Mouse (Mus musculus): Measurements from ENCODE around the gene Plcb1. TPM values are rescaled to one million over a fixed set of nuclear protein-coding genes. Genes with fewer than 3 reads are reported as not detected.

Plcb1 gene
- polyA plus RNA-seq, 1 experiment from 2014 or later: 5.2 TPM

DNA sequence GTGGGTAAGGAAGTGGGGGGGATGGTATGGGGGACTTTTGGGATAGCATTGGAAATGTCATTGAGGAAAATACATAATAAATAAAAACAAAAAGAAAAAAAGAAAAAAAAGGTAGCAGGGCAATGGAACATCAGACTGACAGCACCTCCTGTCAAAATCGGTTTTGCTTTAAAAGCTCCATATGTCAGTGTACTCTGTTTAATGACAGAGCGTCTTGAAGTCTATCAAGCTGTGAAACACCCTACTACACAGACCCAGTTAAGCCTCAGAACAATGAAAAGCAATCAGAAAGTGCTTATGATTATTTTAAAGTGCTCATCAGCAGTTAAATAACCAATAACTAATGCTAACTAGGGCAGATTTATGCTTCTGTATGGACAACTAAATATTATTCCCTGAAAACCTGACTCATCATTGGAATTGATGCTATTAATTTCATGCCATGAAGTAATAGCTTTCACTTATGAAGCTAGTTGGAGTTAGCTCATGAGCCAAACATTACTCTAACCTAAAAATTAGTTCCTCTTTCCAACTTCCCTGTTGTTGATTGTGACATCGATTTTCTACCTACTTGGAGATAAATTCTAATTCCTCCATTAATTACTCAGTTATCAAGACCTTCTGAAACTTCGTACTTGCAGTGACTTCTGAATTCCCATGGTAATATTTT lies 717.6 kb downstream of the Plcb1 start:
- Histone ChIP-seq H3K9ac (no peak overlapping the region), H3K4me1 (replicated peaks) (no peaks in the 10 kb centered on the region), H3K27me3 (no peaks in the 10 kb centered on the region), H3K27ac (no peak overlapping the region), H3K9me3 (replicated peaks) (no peaks in the 10 kb centered on the region), H3K4me3 (no peak overlapping the region), H3K4me2 (no peak overlapping the region), H3K36me3 (no peaks in the 10 kb centered on the region)
- no peak for ATAC-seq (replicated peaks; ENCODE audit: insufficient number of reproducible peaks, insufficient read depth, low FRiP score, low read depth)
- WGBS: 75% methylated on average over 4 of the region's 4 CpGs

DNA sequence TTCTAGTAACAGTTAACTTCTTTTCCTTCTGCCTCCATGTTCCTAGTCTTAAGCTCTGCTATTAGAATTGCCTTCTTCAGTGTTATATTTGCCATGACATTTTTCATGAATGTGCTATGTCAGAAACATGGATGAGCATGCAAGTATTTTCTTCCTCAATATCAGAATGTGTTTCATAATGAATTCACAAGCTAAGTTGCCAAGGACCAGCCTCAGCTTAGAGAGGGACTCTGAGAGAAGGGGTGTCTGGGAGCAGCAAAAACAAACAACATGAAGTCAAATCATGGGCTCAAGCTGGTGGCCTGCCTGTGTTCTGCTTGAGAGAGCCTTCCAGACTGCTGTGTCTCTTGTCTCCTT lies 718.1 kb downstream of the Plcb1 start:
- H3K9ac ChIP-seq: no peak overlapping the region

DNA sequence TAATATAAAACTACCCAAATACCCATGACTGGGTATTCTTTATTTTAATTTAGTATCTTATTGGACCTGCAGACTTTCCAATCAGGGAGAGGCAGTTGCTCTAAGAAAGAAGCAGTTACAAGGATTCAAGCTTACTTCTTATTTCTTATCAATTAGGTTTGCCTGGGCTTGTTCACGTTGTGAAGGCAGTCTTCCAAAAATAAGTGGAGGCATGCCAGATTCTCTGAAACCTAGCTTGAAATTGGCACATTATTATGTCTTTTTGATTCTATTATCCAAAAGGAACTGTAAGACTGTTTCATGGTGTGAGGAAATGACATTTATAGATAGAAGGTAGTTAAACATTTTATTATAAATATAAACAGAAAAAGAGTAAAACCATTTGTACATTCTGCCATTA lies 721.2 kb downstream of the Plcb1 start:
- ATAC-seq (replicated peaks; ENCODE audit: insufficient number of reproducible peaks, insufficient read depth, low FRiP score, low read depth): no peak
- Histone ChIP-seq H3K4me3 (no peak overlapping the region), H3K27ac (no peak overlapping the region), H3K4me1 (replicated peaks) (no peaks in the 10 kb centered on the region), H3K36me3 (no peaks in the 10 kb centered on the region), H3K4me2 (no peak overlapping the region), H3K9ac (no peak overlapping the region), H3K9me3 (replicated peaks) (no peaks in the 10 kb centered on the region), H3K27me3 (no peaks in the 10 kb centered on the region)
- WGBS: 22% methylated on average over 1 of the region's 1 CpGs

More for the DNA sequence above, 718.1 kb downstream of the Plcb1 start:
- Histone ChIP-seq H3K9me3 (replicated peaks) (no peaks in the 10 kb centered on the region), H3K4me1 (replicated peaks) (no peaks in the 10 kb centered on the region), H3K4me3 (no peak overlapping the region), H3K27me3 (no peaks in the 10 kb centered on the region), H3K27ac (no peak overlapping the region), H3K36me3 (no peaks in the 10 kb centered on the region), H3K4me2 (no peak overlapping the region)
- no peak for ATAC-seq (replicated peaks; ENCODE audit: insufficient number of reproducible peaks, insufficient read depth, low FRiP score, low read depth)

DNA sequence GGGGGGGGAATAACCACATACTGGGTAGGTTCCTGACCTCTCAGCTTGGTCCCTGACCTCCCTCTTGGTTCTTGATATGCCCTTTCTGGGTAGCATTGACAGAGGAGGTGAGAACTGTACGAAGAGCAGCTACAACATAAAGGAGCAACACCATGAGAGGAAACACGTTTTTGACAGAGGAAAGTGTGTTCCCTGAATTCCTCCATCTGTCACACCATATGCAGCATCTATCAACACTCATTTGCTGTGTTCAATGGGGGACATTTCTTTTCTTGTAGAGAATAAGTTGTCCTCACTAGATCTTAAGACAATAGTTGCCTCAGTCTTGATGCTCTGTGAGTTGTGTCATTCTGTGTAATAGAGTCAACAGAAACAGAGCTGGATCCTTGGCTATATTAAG lies 733.1 kb downstream of the Plcb1 start:
- Histone ChIP-seq H3K9ac (no peak overlapping the region), H3K4me2 (no peak overlapping the region), H3K27me3 (no peaks in the 10 kb centered on the region), H3K27ac (no peak overlapping the region), H3K9me3 (replicated peaks) (no peaks in the 10 kb centered on the region), H3K4me1 (replicated peaks) (no peaks in the 10 kb centered on the region), H3K36me3 (no peaks in the 10 kb centered on the region), H3K4me3 (no peak overlapping the region)
- 61% methylated on average over 2 of the region's 2 CpGs for WGBS
- no peak for ATAC-seq (replicated peaks; ENCODE audit: insufficient number of reproducible peaks, insufficient read depth, low FRiP score, low read depth)

Other genes starting within 250 kb of the Plcb1 start
- gene Hao1, start 231.7 kb upstream of the Plcb1 start, polyA plus RNA-seq (2015; fragmentation: Nextera tagmentation; extraction: Ambion mirVana): not detected in 2 replicates
- 34.7 and 35.2 TPM in 2 replicates for gene Tmx4, start 141.9 kb upstream of the Plcb1 start, polyA plus RNA-seq (2015; fragmentation: Nextera tagmentation; extraction: Ambion mirVana)